Mouse (Mus musculus) layer of hippocampus, postnatal 14 days (tissue): ENCODE results near the gene Gm42674. TPM values are rescaled to one million over a fixed set of nuclear protein-coding genes. Genes with fewer than 3 reads are reported as not detected.

Experiments
- total RNA-seq, 2 experiments: library from RNA; stranded (reverse); gene quantifications; 2 replicates each; pipeline ENCODE4 v1.2.3; 2021

Gm42674 gene
- total RNA-seq, 2 experiments from 2014 or later = not detected

Other genes with a start within 250 kb of the Gm42674 start
- gene Slc27a3, start 212.0 kb upstream of the Gm42674 start, total RNA-seq = 10 to 100 TPM; 15.2 to 19.1 TPM
- 10 to 100 TPM; 60.5 to 67.0 TPM for gene Ints3, start 168.3 kb upstream of the Gm42674 start, total RNA-seq
- 1 to 10 TPM; 4.2 to 6.5 TPM for gene Npr1, start 136.0 kb upstream of the Gm42674 start, total RNA-seq
- gene Ilf2, start 125.8 kb upstream of the Gm42674 start, total RNA-seq = 10 to 100 TPM; 86.0 to 87.9 TPM
- gene Snapin, start 110.9 kb upstream of the Gm42674 start, total RNA-seq = 10 to 100 TPM; 47.0 to 51.7 TPM
- 100 to 1,000 TPM; 164 to 166 TPM for gene Chtop, start 92.4 kb upstream of the Gm42674 start, total RNA-seq
- gene S100a1, start 87.5 kb upstream of the Gm42674 start, total RNA-seq = 10 to 100 TPM; 91.9 to 92.5 TPM
- gene S100a13, start 87.5 kb upstream of the Gm42674 start, total RNA-seq = 10 to 100 TPM; 27.1 to 29.7 TPM
- under 1 TPM; 0.60 to 0.74 TPM for gene S100a14, start 75.0 kb upstream of the Gm42674 start, total RNA-seq
- 100 to 1,000 TPM in 1 of 2 experiments, 10 to 100 TPM in 1; 97.9 to 107 TPM for gene S100a16, start 64.7 kb upstream of the Gm42674 start, total RNA-seq
- gene S100a3, start 41.3 kb upstream of the Gm42674 start, total RNA-seq = 1 to 10 TPM; 2.3 to 3.0 TPM
- gene S100a2, start 11.7 kb upstream of the Gm42674 start, total RNA-seq = not detected
- 1 to 10 TPM; 7.3 to 9.1 TPM for gene S100a4, start 1.9 kb downstream of the Gm42674 start, total RNA-seq
- not detected for gene S100a5, start 6.6 kb downstream of the Gm42674 start, total RNA-seq
- gene S100a6, start 11.0 kb downstream of the Gm42674 start, total RNA-seq = 10 to 100 TPM; 26.3 to 30.1 TPM
- under 1 TPM in 1 of 2 experiments, not detected in 1; 0.35 TPM for gene S100a7a, start 52.1 kb downstream of the Gm42674 start, total RNA-seq
- gene S100a8, start 67.1 kb downstream of the Gm42674 start, total RNA-seq = not detected
- under 1 TPM in 1 of 2 experiments, not detected in 1; 0.83 TPM for gene S100a9, start 93.8 kb downstream of the Gm42674 start, total RNA-seq
- gene Pglyrp4, start 125.0 kb downstream of the Gm42674 start, total RNA-seq = not detected
- gene Gm5849, start 176.0 kb downstream of the Gm42674 start, total RNA-seq = not detected